Comparison of ENCODE assay signal across 8 mouse cellular contexts in the genomic region with DNA sequence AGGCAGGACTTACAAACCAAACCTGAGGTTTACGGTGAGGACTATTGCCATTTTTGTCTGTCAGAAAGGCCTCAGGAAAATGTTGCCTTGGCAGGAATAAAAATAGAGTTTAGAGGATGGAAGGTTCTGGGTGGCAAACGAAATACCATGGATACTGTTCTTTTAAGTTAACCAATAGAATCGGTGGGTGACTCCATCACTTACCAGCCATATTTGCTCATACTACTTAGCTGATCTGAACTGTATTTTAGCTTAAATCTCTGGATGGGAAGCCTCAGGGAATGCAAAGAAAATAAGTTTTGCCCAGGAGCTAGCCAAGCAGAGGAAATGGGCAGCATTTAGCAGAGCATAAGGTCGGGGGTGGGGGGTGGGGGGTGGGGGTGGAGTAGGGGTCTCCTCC. TPM values are rescaled to one million over a fixed set of nuclear protein-coding genes. Genes with fewer than 3 reads are reported as not detected.
A peak's percentile ranks its signal among the peaks of the same experiment; 100 is the strongest.
DNase-seq lines count a peak whose midpoint lies in the region; ATAC-seq and TF ChIP-seq lines count a peak whose summit lies in the region.

No protein-coding gene starts in this region.

- no peak for TF ChIP-seq POLR2A in kidney, adult 2 months (IDR thresholded peaks at IDR 0.05; ENCODE audit: low read depth, low read length)
- no peak for TF ChIP-seq POLR2A in bone marrow, adult 2 months (IDR thresholded peaks at IDR 0.05; ENCODE audit: borderline replicate concordance, control insufficient read depth, low read depth, low read length)

- no peak for DNase-seq in kidney, adult 2 months
- no peak for DNase-seq in kidney, postnatal 4 days
- DNase-seq in hindbrain, embryonic 14.5 days (ENCODE audit: low spot score): no peak
- DNase-seq in left cerebral cortex, postnatal 14 days (ENCODE audit: low spot score in 2 of 2): no peak
- no peak for DNase-seq in gastrocnemius, postnatal 10 days
- no peak for DNase-seq in frontal cortex, postnatal 10 days (ENCODE audit: low spot score in 2 of 2)

- H3K9ac ChIP-seq in hindbrain, embryonic 14.5 days: peak overlapping the region; percentile 76
- H3K9ac ChIP-seq in midbrain, embryonic 15.5 days: peak overlapping the region; percentile 48

- H3K4me3 ChIP-seq in kidney, adult 2 months (ENCODE audit: insufficient read depth, low read depth, low read length): peak overlapping the region; percentile 70
- peak overlapping the region; percentile 92 for H3K4me3 ChIP-seq in bone marrow, adult 2 months (replicated peaks; ENCODE audit: control insufficient read depth, low read depth, low read length)
- peak overlapping the region; percentile 88 for H3K4me3 ChIP-seq in hindbrain, embryonic 14.5 days (replicated peaks; ENCODE audit: low read length)
- H3K4me3 ChIP-seq in midbrain, embryonic 15.5 days: peak overlapping the region; percentile 50

- TF ChIP-seq CTCF in kidney, adult 2 months (conservative IDR thresholded peaks at IDR 0.05; ENCODE audit: insufficient read depth, insufficient read length, low read depth, low read length): no peak
- no peak for TF ChIP-seq CTCF in bone marrow, adult 2 months (IDR thresholded peaks at IDR 0.05; ENCODE audit: control insufficient read depth, insufficient read depth, low read length)

- no peaks in the 10 kb centered on the region; the same call in 1 of the 2 replicates for H3K4me1 ChIP-seq in kidney, adult 2 months (ENCODE audit: control insufficient read depth, insufficient read depth, low read length)
- no peaks in the 10 kb centered on the region for H3K4me1 ChIP-seq in bone marrow, adult 2 months (ENCODE audit: control insufficient read depth, insufficient read depth, low read length)
- peaks cover 13% of the 10 kb centered on the region; the same call in 1 of the 2 replicates for H3K4me1 ChIP-seq in hindbrain, embryonic 14.5 days (replicated peaks; ENCODE audit: control insufficient read depth, insufficient read depth, low read length)
- H3K4me1 ChIP-seq in midbrain, embryonic 15.5 days: peaks cover 23% of the 10 kb centered on the region

- peak overlapping the region; percentile 74 for H3K4me2 ChIP-seq in hindbrain, embryonic 14.5 days (replicated peaks)
- peak overlapping the region; percentile 47 for H3K4me2 ChIP-seq in midbrain, embryonic 15.5 days

- WGBS in kidney, adult 2 months: 25% methylated on average over 4 of the region's 4 CpGs
- WGBS in bone marrow, adult 2 months: 30% methylated on average over 4 of the region's 4 CpGs
- WGBS in hindbrain, embryonic 14.5 days: 35% methylated on average over 4 of the region's 4 CpGs
- WGBS in midbrain, embryonic 15.5 days: 34% methylated on average over 4 of the region's 4 CpGs

- no peaks in the 10 kb centered on the region for H3K36me3 ChIP-seq in kidney, adult 2 months (ENCODE audit: control insufficient read depth, insufficient read depth, low read length)
- H3K36me3 ChIP-seq in hindbrain, embryonic 14.5 days (replicated peaks; ENCODE audit: control insufficient read depth, insufficient read depth): peaks cover 15% of the 10 kb centered on the region; the same call in 1 of the 2 replicates
- H3K36me3 ChIP-seq in midbrain, embryonic 15.5 days (replicated peaks): no peaks in the 10 kb centered on the region

- no peaks in the 10 kb centered on the region for H3K27me3 ChIP-seq in kidney, adult 2 months (replicated peaks; ENCODE audit: control insufficient read depth, insufficient read depth, low read length)
- H3K27me3 ChIP-seq in hindbrain, embryonic 14.5 days (ENCODE audit: control insufficient read depth, insufficient read depth, low read length): no peaks in the 10 kb centered on the region
- no peaks in the 10 kb centered on the region for H3K27me3 ChIP-seq in midbrain, embryonic 15.5 days (replicated peaks)

- H3K27ac ChIP-seq in kidney, adult 2 months (ENCODE audit: insufficient read depth, low read depth, low read length): no peak overlapping the region
- no peak overlapping the region for H3K27ac ChIP-seq in bone marrow, adult 2 months (ENCODE audit: control insufficient read depth, insufficient read depth, low read depth, low read length, poor library complexity)
- no peak overlapping the region for H3K27ac ChIP-seq in hindbrain, embryonic 14.5 days
- H3K27ac ChIP-seq in midbrain, embryonic 15.5 days: no peak overlapping the region

- no peak for ATAC-seq in hindbrain, embryonic 14.5 days (ENCODE audit: low FRiP score)
- ATAC-seq in midbrain, embryonic 15.5 days (replicated peaks): no peak

- H3K9me3 ChIP-seq in hindbrain, embryonic 14.5 days (ENCODE audit: control insufficient read depth, low read length): no peaks in the 10 kb centered on the region
- H3K9me3 ChIP-seq in midbrain, embryonic 15.5 days: no peaks in the 10 kb centered on the region

- intact Hi-C loops in left cerebral cortex, postnatal 14 days (cut with DNase I): loop anchor here (10.0 kb wide), 1 partner anchor 143 kb away; no protein-coding TSS in a partner anchor

RNA-seq across cellular contexts. Expression of gene Saxo2, which starts 0.4 kb away (rescaled TPM):
- 3.8 and 5.0 TPM in 2 replicates for polyA plus RNA-seq in kidney, adult 2 months (2012; rRNA removed)
- polyA plus RNA-seq in bone marrow, adult 2 months (2011; ENCODE audit: insufficient read depth, insufficient read length, low replicate concordance, missing spikeins): not detected in 2 replicates
- 33.9 and 34.5 TPM in 2 replicates for polyA plus RNA-seq in hindbrain, embryonic 14.5 days (2014; fragmentation: Nextera tagmentation; extraction: Ambion mirVana)
- 28.2 and 30.4 TPM in 2 replicates for polyA plus RNA-seq in midbrain, embryonic 15.5 days (2015; fragmentation: Nextera tagmentation; extraction: Ambion mirVana)
- 10 to 100 TPM in 1 of 2 experiments, 1 to 10 TPM in 1; 9.8 to 16.5 TPM for total RNA-seq in left cerebral cortex, postnatal 14 days (2021)
- total RNA-seq in gastrocnemius, postnatal 10 days (2021): 1 to 10 TPM; 2.0 to 2.2 TPM

RNA-seq across cellular contexts. Expression of gene Efl1, which starts 0.5 kb away (rescaled TPM):
- polyA plus RNA-seq in kidney, adult 2 months (2012; rRNA removed): 4.2 and 5.8 TPM in 2 replicates
- polyA plus RNA-seq in bone marrow, adult 2 months (2011; ENCODE audit: insufficient read depth, insufficient read length, low replicate concordance, missing spikeins): 2.6 and 6.8 TPM in 2 replicates
- polyA plus RNA-seq in hindbrain, embryonic 14.5 days (2014; fragmentation: Nextera tagmentation; extraction: Ambion mirVana): 22.4 and 23.2 TPM in 2 replicates
- polyA plus RNA-seq in midbrain, embryonic 15.5 days (2015; fragmentation: Nextera tagmentation; extraction: Ambion mirVana): 21.6 TPM in 2 replicates
- total RNA-seq in left cerebral cortex, postnatal 14 days (2021): 10 to 100 TPM; 18.0 to 19.5 TPM
- total RNA-seq in gastrocnemius, postnatal 10 days (2021): 10 to 100 TPM; 10.3 to 12.5 TPM
